Mouse (Mus musculus): ENCODE data around the gene Rbbp7. TPM values are rescaled to one million over a fixed set of nuclear protein-coding genes. Genes with fewer than 3 reads are reported as not detected.
A peak's percentile ranks its signal among the peaks of the same experiment; 100 is the strongest.

The Rbbp7 gene
- polyA plus RNA-seq, 1 experiment from 2014 or later: 440 TPM

GRCm38 (mm10) chrX:162756058-162756457, 4.1 kb upstream of the Rbbp7 start:
- no peaks in the 10 kb centered on the region for H3K4me1 ChIP-seq (replicated peaks; ENCODE audit: insufficient read depth, low read length)
- no peak overlapping the region for H3K4me2 ChIP-seq (ENCODE audit: low read length)
- H3K9me3 ChIP-seq (replicated peaks; ENCODE audit: low read length): no peaks in the 10 kb centered on the region
- H3K4me3 ChIP-seq (replicated peaks; ENCODE audit: low read depth, low read length): no peak overlapping the region
- no peaks in the 10 kb centered on the region for H3K27me3 ChIP-seq (ENCODE audit: insufficient read depth, low read length)
- no peak overlapping the region for H3K9ac ChIP-seq (ENCODE audit: low read depth, low read length)
- no peak for DNase-seq (ENCODE audit: low spot score)
- no peak for TF ChIP-seq CTCF (IDR thresholded peaks at IDR 0.05; ENCODE audit: low read depth)
- H3K36me3 ChIP-seq (ENCODE audit: insufficient read depth, low read length): no peaks in the 10 kb centered on the region
- H3K27ac ChIP-seq: no peak overlapping the region
- no peak for ATAC-seq (replicated peaks; ENCODE audit: low FRiP score, low read depth)
- 60% methylated on average over 7 of the region's 7 CpGs for WGBS

- Histone ChIP-seq H3K27ac (peak overlapping the region; percentile 94), H3K4me1 (replicated peaks; ENCODE audit: insufficient read depth, low read length) (no peaks in the 10 kb centered on the region), H3K9ac (ENCODE audit: low read depth, low read length) (peak overlapping the region; percentile 37; the same call in 1 of the 2 replicates), H3K27me3 (ENCODE audit: insufficient read depth, low read length) (no peaks in the 10 kb centered on the region), H3K9me3 (replicated peaks; ENCODE audit: low read length) (no peaks in the 10 kb centered on the region), H3K4me3 (replicated peaks; ENCODE audit: low read depth, low read length) (peak overlapping the region; percentile 14; the same call in 1 of the 2 replicates), H3K36me3 (ENCODE audit: insufficient read depth, low read length) (no peaks in the 10 kb centered on the region), H3K4me2 (ENCODE audit: low read length) (peak overlapping the region; percentile 39)
- ATAC-seq (replicated peaks; ENCODE audit: low FRiP score, low read depth) (no peak), DNase-seq (ENCODE audit: low spot score) (peak; percentile 33)
- no peak for TF ChIP-seq CTCF (IDR thresholded peaks at IDR 0.05; ENCODE audit: low read depth)
- 34% methylated on average over 32 of the region's 32 CpGs for WGBS
Observed at GRCm38 (mm10) chrX:162759251-162760114, 719 bp upstream of the Rbbp7 start.

- DNase-seq (ENCODE audit: low spot score): peak; percentile 16
- H3K4me1 ChIP-seq (replicated peaks; ENCODE audit: insufficient read depth, low read length): no peaks in the 10 kb centered on the region
- peak overlapping the region; percentile 66 for H3K4me3 ChIP-seq (replicated peaks; ENCODE audit: low read depth, low read length)
- peak overlapping the region; percentile 45 for H3K4me2 ChIP-seq (ENCODE audit: low read length)
- ATAC-seq (replicated peaks; ENCODE audit: low FRiP score, low read depth): 0 out of 2 replicates have a peak, but pooled peaks have one; percentile 2
- peak overlapping the region; percentile 99 for H3K27ac ChIP-seq
- no peaks in the 10 kb centered on the region for H3K36me3 ChIP-seq (ENCODE audit: insufficient read depth, low read length)
- H3K27me3 ChIP-seq (ENCODE audit: insufficient read depth, low read length): no peaks in the 10 kb centered on the region
- no peaks in the 10 kb centered on the region for H3K9me3 ChIP-seq (replicated peaks; ENCODE audit: low read length)
- WGBS: 33% methylated on average over 48 of the region's 50 CpGs
- no peak for TF ChIP-seq CTCF (IDR thresholded peaks at IDR 0.05; ENCODE audit: low read depth)
- peak overlapping the region; percentile 85 for H3K9ac ChIP-seq (ENCODE audit: low read depth, low read length)
Observed at GRCm38 (mm10) chrX:162760958-162761515, 835 bp downstream of the Rbbp7 start.

- Histone ChIP-seq H3K4me2 (ENCODE audit: low read length) (peak overlapping the region; percentile 45), H3K4me3 (replicated peaks; ENCODE audit: low read depth, low read length) (peak overlapping the region; percentile 66), H3K9ac (ENCODE audit: low read depth, low read length) (peak overlapping the region; percentile 85), H3K9me3 (replicated peaks; ENCODE audit: low read length) (no peaks in the 10 kb centered on the region), H3K27me3 (ENCODE audit: insufficient read depth, low read length) (no peaks in the 10 kb centered on the region), H3K4me1 (replicated peaks; ENCODE audit: insufficient read depth, low read length) (no peaks in the 10 kb centered on the region), H3K27ac (peak overlapping the region; percentile 99; the same call in 1 of the 2 replicates), H3K36me3 (ENCODE audit: insufficient read depth, low read length) (no peaks in the 10 kb centered on the region)
- DNase-seq (ENCODE audit: low spot score) (peak; percentile 42), ATAC-seq (replicated peaks; ENCODE audit: low FRiP score, low read depth) (no peak)
- no peak for TF ChIP-seq CTCF (IDR thresholded peaks at IDR 0.05; ENCODE audit: low read depth)
- 38% methylated on average over 9 of the region's 9 CpGs for WGBS
Observed at GRCm38 (mm10) chrX:162761716-162762395, 1.7 kb downstream of the Rbbp7 start.

GRCm38 (mm10) chrX:162770726-162771125, 10.5 kb downstream of the Rbbp7 start:
- 85% methylated on average over 1 of the region's 1 CpGs for WGBS
- Histone ChIP-seq H3K9ac (ENCODE audit: low read depth, low read length) (no peak overlapping the region), H3K27ac (no peak overlapping the region), H3K4me2 (ENCODE audit: low read length) (no peak overlapping the region), H3K27me3 (ENCODE audit: insufficient read depth, low read length) (no peaks in the 10 kb centered on the region), H3K4me3 (replicated peaks; ENCODE audit: low read depth, low read length) (no peak overlapping the region), H3K4me1 (replicated peaks; ENCODE audit: insufficient read depth, low read length) (no peaks in the 10 kb centered on the region), H3K9me3 (replicated peaks; ENCODE audit: low read length) (no peaks in the 10 kb centered on the region), H3K36me3 (ENCODE audit: insufficient read depth, low read length) (0 out of 2 replicates have a peak, but pooled peaks cover 12% of the 10 kb centered on the region)
- TF ChIP-seq CTCF (IDR thresholded peaks at IDR 0.05; ENCODE audit: low read depth): no peak
- no peak for DNase-seq (ENCODE audit: low spot score)
- ATAC-seq (replicated peaks; ENCODE audit: low FRiP score, low read depth): no peak

GRCm38 (mm10) chrX:162788372-162788771, 28.2 kb downstream of the Rbbp7 start:
- Histone ChIP-seq H3K9ac (ENCODE audit: low read depth, low read length) (no peak overlapping the region), H3K4me2 (ENCODE audit: low read length) (no peak overlapping the region), H3K27ac (no peak overlapping the region), H3K4me1 (replicated peaks; ENCODE audit: insufficient read depth, low read length) (no peaks in the 10 kb centered on the region), H3K9me3 (replicated peaks; ENCODE audit: low read length) (no peaks in the 10 kb centered on the region), H3K27me3 (ENCODE audit: insufficient read depth, low read length) (no peaks in the 10 kb centered on the region), H3K36me3 (ENCODE audit: insufficient read depth, low read length) (no peaks in the 10 kb centered on the region), H3K4me3 (replicated peaks; ENCODE audit: low read depth, low read length) (no peak overlapping the region)
- DNase-seq (ENCODE audit: low spot score) (no peak), ATAC-seq (replicated peaks; ENCODE audit: low FRiP score, low read depth) (no peak)
- no peak for TF ChIP-seq CTCF (IDR thresholded peaks at IDR 0.05; ENCODE audit: low read depth)
- 59% methylated on average over 1 of the region's 1 CpGs for WGBS

Data from kidney, postnatal 0 days (tissue).